Mouse (Mus musculus): Measurements from ENCODE around the gene Bmp5. TPM values are rescaled to one million over a fixed set of nuclear protein-coding genes. Genes with fewer than 3 reads are reported as not detected.

Bmp5 gene
- total and polyA plus RNA-seq, 2 experiments from 2014 or later, result 2.5 to 3.0 TPM

- WGBS, result 69% methylated on average over 3 of the region's 3 CpGs
- H3K36me3 ChIP-seq (ENCODE audit: insufficient read depth, low read length), result no peaks in the 10 kb centered on the region
- H3K4me3 ChIP-seq (ENCODE audit: low read depth, low read length), result no peak overlapping the region
- no peak overlapping the region for H3K4me2 ChIP-seq (ENCODE audit: low read depth, low read length, poor library complexity, severe bottlenecking)
- H3K9ac ChIP-seq (replicated peaks; ENCODE audit: low read length, poor library complexity, severe bottlenecking), result no peak overlapping the region
- DNase-seq (ENCODE audit: low spot score), result no peak
- ATAC-seq (ENCODE audit: low FRiP score), result no peak
- no peak overlapping the region for H3K27ac ChIP-seq (ENCODE audit: low read depth, low read length)
- H3K9me3 ChIP-seq (ENCODE audit: low read length), result no peaks in the 10 kb centered on the region
- no peaks in the 10 kb centered on the region for H3K4me1 ChIP-seq (ENCODE audit: insufficient read depth, low read length)
- no peak for TF ChIP-seq CTCF (IDR thresholded peaks at IDR 0.05)
- no peaks in the 10 kb centered on the region for H3K27me3 ChIP-seq (ENCODE audit: insufficient read depth, low read length)
These were observed 6.1 kb upstream of the Bmp5 start for GRCm38 (mm10) chr9:75769042-75769441.

- H3K27me3 ChIP-seq (ENCODE audit: insufficient read depth, low read length), result no peaks in the 10 kb centered on the region
- no peak overlapping the region for H3K27ac ChIP-seq (ENCODE audit: low read depth, low read length)
- no peaks in the 10 kb centered on the region for H3K4me1 ChIP-seq (ENCODE audit: insufficient read depth, low read length)
- no peak for ATAC-seq (ENCODE audit: low FRiP score)
- no peak for DNase-seq (ENCODE audit: low spot score)
- no peak for TF ChIP-seq CTCF (IDR thresholded peaks at IDR 0.05)
- H3K9me3 ChIP-seq (ENCODE audit: low read length), result no peaks in the 10 kb centered on the region
- WGBS, result 48% methylated on average over 7 of the region's 7 CpGs
- no peak overlapping the region for H3K4me3 ChIP-seq (ENCODE audit: low read depth, low read length)
- H3K36me3 ChIP-seq (ENCODE audit: insufficient read depth, low read length), result no peaks in the 10 kb centered on the region
- no peak overlapping the region for H3K9ac ChIP-seq (replicated peaks; ENCODE audit: low read length, poor library complexity, severe bottlenecking)
- H3K4me2 ChIP-seq (ENCODE audit: low read depth, low read length, poor library complexity, severe bottlenecking), result no peak overlapping the region
These were observed 989 bp downstream of the Bmp5 start for GRCm38 (mm10) chr9:75776153-75776552.

- no peaks in the 10 kb centered on the region for H3K4me1 ChIP-seq (ENCODE audit: insufficient read depth, low read length)
- H3K27me3 ChIP-seq (ENCODE audit: insufficient read depth, low read length), result no peaks in the 10 kb centered on the region
- no peak overlapping the region for H3K4me2 ChIP-seq (ENCODE audit: low read depth, low read length, poor library complexity, severe bottlenecking)
- ATAC-seq (ENCODE audit: low FRiP score), result no peak
- TF ChIP-seq CTCF (IDR thresholded peaks at IDR 0.05), result no peak
- no peak overlapping the region for H3K9ac ChIP-seq (replicated peaks; ENCODE audit: low read length, poor library complexity, severe bottlenecking)
- H3K4me3 ChIP-seq (ENCODE audit: low read depth, low read length), result no peak overlapping the region
- H3K9me3 ChIP-seq (ENCODE audit: low read length), result no peaks in the 10 kb centered on the region
- no peak for DNase-seq (ENCODE audit: low spot score)
- no peak overlapping the region for H3K27ac ChIP-seq (ENCODE audit: low read depth, low read length)
- H3K36me3 ChIP-seq (ENCODE audit: insufficient read depth, low read length), result no peaks in the 10 kb centered on the region
- 66% methylated on average over 9 of the region's 9 CpGs for whole genome bisulfite sequencing
These were observed 3.7 kb downstream of the Bmp5 start for GRCm38 (mm10) chr9:75778762-75779346.

- H3K4me3 ChIP-seq (ENCODE audit: low read depth, low read length), result no peak overlapping the region
- WGBS, result 12% methylated on average over 5 of the region's 5 CpGs
- ATAC-seq (ENCODE audit: low FRiP score), result no peak
These were observed 5.6 kb downstream of the Bmp5 start for GRCm38 (mm10) chr9:75780558-75781276.

GRCm38 (mm10) chr9:75781600-75781999, 6.4 kb downstream of the Bmp5 start:
- no peak for TF ChIP-seq CTCF (IDR thresholded peaks at IDR 0.05)
- DNase-seq (ENCODE audit: low spot score) (no peak), ATAC-seq (ENCODE audit: low FRiP score) (no peak)
- H3K4me3 ChIP-seq (ENCODE audit: low read depth, low read length), result no peak overlapping the region
- H3K27ac ChIP-seq (ENCODE audit: low read depth, low read length), result no peak overlapping the region
- WGBS, result 17% methylated on average over 5 of the region's 5 CpGs
- H3K9ac ChIP-seq (replicated peaks; ENCODE audit: low read length, poor library complexity, severe bottlenecking), result no peak overlapping the region
- no peaks in the 10 kb centered on the region for H3K36me3 ChIP-seq (ENCODE audit: insufficient read depth, low read length)
- H3K4me1 ChIP-seq (ENCODE audit: insufficient read depth, low read length), result no peaks in the 10 kb centered on the region
- no peak overlapping the region for H3K4me2 ChIP-seq (ENCODE audit: low read depth, low read length, poor library complexity, severe bottlenecking)
- no peaks in the 10 kb centered on the region for H3K9me3 ChIP-seq (ENCODE audit: low read length)
- no peaks in the 10 kb centered on the region for H3K27me3 ChIP-seq (ENCODE audit: insufficient read depth, low read length)

More at GRCm38 (mm10) chr9:75780558-75781276, 5.6 kb downstream of the Bmp5 start:
- H3K9me3 ChIP-seq (ENCODE audit: low read length), result no peaks in the 10 kb centered on the region
- no peak overlapping the region for H3K4me2 ChIP-seq (ENCODE audit: low read depth, low read length, poor library complexity, severe bottlenecking)
- no peak for DNase-seq (ENCODE audit: low spot score)
- no peaks in the 10 kb centered on the region for H3K27me3 ChIP-seq (ENCODE audit: insufficient read depth, low read length)
- no peaks in the 10 kb centered on the region for H3K4me1 ChIP-seq (ENCODE audit: insufficient read depth, low read length)
- TF ChIP-seq CTCF (IDR thresholded peaks at IDR 0.05), result no peak
- no peak overlapping the region for H3K27ac ChIP-seq (ENCODE audit: low read depth, low read length)
- no peaks in the 10 kb centered on the region for H3K36me3 ChIP-seq (ENCODE audit: insufficient read depth, low read length)
- no peak overlapping the region for H3K9ac ChIP-seq (replicated peaks; ENCODE audit: low read length, poor library complexity, severe bottlenecking)

GRCm38 (mm10) chr9:75783573-75783972, 8.4 kb downstream of the Bmp5 start:
- Histone ChIP-seq H3K36me3 (ENCODE audit: insufficient read depth, low read length) (no peaks in the 10 kb centered on the region), H3K27ac (ENCODE audit: low read depth, low read length) (no peak overlapping the region), H3K4me2 (ENCODE audit: low read depth, low read length, poor library complexity, severe bottlenecking) (no peak overlapping the region), H3K4me3 (ENCODE audit: low read depth, low read length) (no peak overlapping the region), H3K9me3 (ENCODE audit: low read length) (no peaks in the 10 kb centered on the region), H3K27me3 (ENCODE audit: insufficient read depth, low read length) (no peaks in the 10 kb centered on the region), H3K4me1 (ENCODE audit: insufficient read depth, low read length) (no peaks in the 10 kb centered on the region), H3K9ac (replicated peaks; ENCODE audit: low read length, poor library complexity, severe bottlenecking) (no peak overlapping the region)
- WGBS, result 98% methylated on average over 2 of the region's 2 CpGs
- DNase-seq (ENCODE audit: low spot score) (no peak), ATAC-seq (ENCODE audit: low FRiP score) (no peak)
- TF ChIP-seq CTCF (IDR thresholded peaks at IDR 0.05), result no peak
